Comparison of ENCODE assay signal across 11 mouse cellular contexts in genomic region chr6:70812526-70812895, GRCm38 (mm10). TPM values are rescaled to one million over a fixed set of nuclear protein-coding genes. Genes with fewer than 3 reads are reported as not detected.
DNase-seq lines count a peak whose midpoint lies in the region; ATAC-seq and TF ChIP-seq lines count a peak whose summit lies in the region.
"Had no signal": no experiment of that assay in that cellular context is flagged by ENCODE, and none has a peak within 500 bp of the region (broad histone marks: within the 10 kb centered on the region; RNA-seq: fewer than 3 reads in every experiment).

No protein-coding gene starts in this region.

- no peak for DNase-seq in intestine, embryonic 14.5 days (ENCODE audit: low spot score)
- peak; percentile 47 for DNase-seq in 3T3-L1 (ENCODE audit: low read depth, low spot score)
- peak; percentile 71 for DNase-seq in kidney, postnatal 0 days (ENCODE audit: low spot score)
- DNase-seq in ovary, adult 18-20 months (ENCODE audit: low spot score), result no peak
- no peak for DNase-seq in spleen, postnatal 14 days (ENCODE audit: low spot score in 2 of 2)
- DNase-seq in urinary bladder, postnatal 36 days (ENCODE audit: low spot score in 2 of 2), result no peak

- no peaks in the 10 kb centered on the region for H3K36me3 ChIP-seq in intestine, embryonic 14.5 days (ENCODE audit: control insufficient read depth, insufficient read depth, low read length)
- H3K36me3 ChIP-seq in intestine, postnatal 0 days (ENCODE audit: control insufficient read depth, insufficient read depth), result no peaks in the 10 kb centered on the region
- no peaks in the 10 kb centered on the region for H3K36me3 ChIP-seq in kidney, postnatal 0 days (ENCODE audit: insufficient read depth, low read length)
- H3K36me3 ChIP-seq: G1E had no signal

- no peak overlapping the region for H3K4me2 ChIP-seq in intestine, embryonic 14.5 days (ENCODE audit: low read length)
- H3K4me2 ChIP-seq in intestine, postnatal 0 days (replicated peaks; ENCODE audit: low read depth), result no peak overlapping the region
- no peak overlapping the region for H3K4me2 ChIP-seq in kidney, postnatal 0 days (ENCODE audit: low read length)

- H3K27ac ChIP-seq in intestine, embryonic 14.5 days (ENCODE audit: low read depth), result peak overlapping the region; percentile 24; the same call in 1 of the 2 replicates
- no peak overlapping the region for H3K27ac ChIP-seq in intestine, postnatal 0 days (ENCODE audit: low read depth, low read length)
- 0 out of 2 replicates have a peak overlapping the region, but pooled peaks have one; percentile 46 for H3K27ac ChIP-seq in bone marrow macrophage, adult 2 months (ENCODE audit: insufficient read depth, low read depth, low read length)
- peak overlapping the region; percentile 84 for H3K27ac ChIP-seq in kidney, postnatal 0 days
- H3K27ac ChIP-seq: hindbrain, postnatal 0 days had no signal

- 34% methylated on average over 4 of the region's 4 CpGs for WGBS in intestine, embryonic 14.5 days
- 37% methylated on average over 4 of the region's 4 CpGs for WGBS in intestine, postnatal 0 days
- 17% methylated on average over 4 of the region's 4 CpGs for WGBS in kidney, postnatal 0 days

- H3K27me3 ChIP-seq in intestine, embryonic 14.5 days (replicated peaks; ENCODE audit: control insufficient read depth, insufficient read depth, low read length), result no peaks in the 10 kb centered on the region
- no peaks in the 10 kb centered on the region for H3K27me3 ChIP-seq in intestine, postnatal 0 days (replicated peaks; ENCODE audit: control insufficient read depth, insufficient read depth, low read length)
- H3K27me3 ChIP-seq in kidney, postnatal 0 days (ENCODE audit: insufficient read depth, low read length), result no peaks in the 10 kb centered on the region

- no peak for TF ChIP-seq POLR2A in bone marrow macrophage, adult 2 months (IDR thresholded peaks at IDR 0.05; ENCODE audit: borderline replicate concordance, low read depth, low read length)

- no peak overlapping the region for H3K9ac ChIP-seq in intestine, embryonic 14.5 days (ENCODE audit: low read length)
- no peak overlapping the region for H3K9ac ChIP-seq in intestine, postnatal 0 days (ENCODE audit: low read depth, low read length)
- H3K9ac ChIP-seq in kidney, postnatal 0 days (ENCODE audit: low read depth, low read length), result no peak overlapping the region
- H3K9ac ChIP-seq: forebrain, postnatal 0 days had no signal

- ATAC-seq in intestine, embryonic 14.5 days (replicated peaks; ENCODE audit: low FRiP score, low TSS enrichment, low read depth), result no peak
- no peak for ATAC-seq in intestine, postnatal 0 days
- peak; percentile 90 for ATAC-seq in kidney, postnatal 0 days (replicated peaks; ENCODE audit: low FRiP score, low read depth)

- peaks cover 9% of the 10 kb centered on the region; the same call in 1 of the 2 replicates for H3K4me1 ChIP-seq in intestine, embryonic 14.5 days (replicated peaks; ENCODE audit: control insufficient read depth, insufficient read depth, low read length)
- H3K4me1 ChIP-seq in intestine, postnatal 0 days (replicated peaks; ENCODE audit: control insufficient read depth, insufficient read depth, low read length), result no peaks in the 10 kb centered on the region
- H3K4me1 ChIP-seq in bone marrow macrophage, adult 2 months (ENCODE audit: control insufficient read depth, insufficient read depth, low read length), result peaks cover 23% of the 10 kb centered on the region
- 0 out of 2 replicates have a peak, but pooled peaks cover 9% of the 10 kb centered on the region for H3K4me1 ChIP-seq in kidney, postnatal 0 days (replicated peaks; ENCODE audit: insufficient read depth, low read length)

- no peak overlapping the region for H3K4me3 ChIP-seq in intestine, embryonic 14.5 days (ENCODE audit: low read depth, low read length)
- H3K4me3 ChIP-seq in intestine, postnatal 0 days (ENCODE audit: low read depth, low read length), result no peak overlapping the region
- no peak overlapping the region for H3K4me3 ChIP-seq in bone marrow macrophage, adult 2 months (ENCODE audit: insufficient read depth, low read length)
- no peak overlapping the region for H3K4me3 ChIP-seq in kidney, postnatal 0 days (replicated peaks; ENCODE audit: low read depth, low read length)

- TF ChIP-seq CTCF in intestine, postnatal 0 days (IDR thresholded peaks at IDR 0.05; ENCODE audit: low read depth), result no peak
- TF ChIP-seq CTCF in bone marrow macrophage, adult 2 months (IDR thresholded peaks at IDR 0.05; ENCODE audit: low read depth, low read length), result no peak
- TF ChIP-seq CTCF in kidney, postnatal 0 days (IDR thresholded peaks at IDR 0.05; ENCODE audit: low read depth), result no peak

- no peaks in the 10 kb centered on the region for H3K9me3 ChIP-seq in intestine, embryonic 14.5 days (ENCODE audit: control insufficient read depth, low read length)
- H3K9me3 ChIP-seq in intestine, postnatal 0 days (ENCODE audit: control insufficient read depth), result no peaks in the 10 kb centered on the region
- H3K9me3 ChIP-seq in kidney, postnatal 0 days (replicated peaks; ENCODE audit: low read length), result no peaks in the 10 kb centered on the region
- H3K9me3 ChIP-seq: G1E had no signal

RNA-seq across cellular contexts. Expression of gene Rpia, which starts 20.5 kb away (rescaled TPM):
- polyA plus RNA-seq in intestine, embryonic 14.5 days (2014; fragmentation: Nextera tagmentation; extraction: Ambion mirVana), result 4.8 and 6.1 TPM in 2 replicates
- polyA plus RNA-seq in intestine, postnatal 0 days (2015; fragmentation: Nextera tagmentation; extraction: Ambion mirVana), result 6.4 and 9.5 TPM in 2 replicates
- polyA plus RNA-seq in bone marrow macrophage, adult 2 months (2012; ENCODE audit: insufficient read depth, insufficient read length, missing spikeins), result 10.6 and 14.4 TPM in 2 replicates
- 2.4 and 2.6 TPM in 2 replicates for polyA plus RNA-seq in kidney, postnatal 0 days (2015; fragmentation: Nextera tagmentation; extraction: Ambion mirVana)

RNA-seq across cellular contexts. Expression of gene Eif2ak3, which starts 31.8 kb away (rescaled TPM):
- 7.3 and 8.2 TPM in 2 replicates for polyA plus RNA-seq in intestine, embryonic 14.5 days (2014; fragmentation: Nextera tagmentation; extraction: Ambion mirVana)
- 8.4 and 9.6 TPM in 2 replicates for polyA plus RNA-seq in intestine, postnatal 0 days (2015; fragmentation: Nextera tagmentation; extraction: Ambion mirVana)
- polyA plus RNA-seq in bone marrow macrophage, adult 2 months (2012; ENCODE audit: insufficient read depth, insufficient read length, missing spikeins), result 17.4 and 17.6 TPM in 2 replicates
- polyA plus RNA-seq in kidney, postnatal 0 days (2015; fragmentation: Nextera tagmentation; extraction: Ambion mirVana), result 12.2 and 12.5 TPM in 2 replicates

Comparison
In these comparisons a context has a peak if more than half of its experiments do, and no peak if none do; other contexts are left out.
1. DNase-seq: peak in 3T3-L1 (single experiment) and kidney, postnatal 0 days (single experiment); none in intestine, embryonic 14.5 days (single experiment), ovary, adult 18-20 months (single experiment), spleen, postnatal 14 days (0 of 2) and urinary bladder, postnatal 36 days (0 of 2).